Mouse (Mus musculus) left cerebral cortex, adult 8-10 months (tissue): ENCODE measurements around the gene Tmtc1. TPM values are rescaled to one million over a fixed set of nuclear protein-coding genes. Genes with fewer than 3 reads are reported as not detected.

Experiments
- DNase-seq, 2 experiments: peaks; one replicate each; pipeline ENCODE4 v3.0.0; 2022; ENCODE audit warnings: low spot score in 2 of 2
- total RNA-seq, 4 experiments: library from RNA; stranded (reverse); gene quantifications; 2 replicates each; pipeline ENCODE4 v1.2.4; 2022

Tmtc1 gene
- total RNA-seq, 4 experiments from 2014 or later = 58.3 to 69.4 (median 60.4) TPM

DNA sequence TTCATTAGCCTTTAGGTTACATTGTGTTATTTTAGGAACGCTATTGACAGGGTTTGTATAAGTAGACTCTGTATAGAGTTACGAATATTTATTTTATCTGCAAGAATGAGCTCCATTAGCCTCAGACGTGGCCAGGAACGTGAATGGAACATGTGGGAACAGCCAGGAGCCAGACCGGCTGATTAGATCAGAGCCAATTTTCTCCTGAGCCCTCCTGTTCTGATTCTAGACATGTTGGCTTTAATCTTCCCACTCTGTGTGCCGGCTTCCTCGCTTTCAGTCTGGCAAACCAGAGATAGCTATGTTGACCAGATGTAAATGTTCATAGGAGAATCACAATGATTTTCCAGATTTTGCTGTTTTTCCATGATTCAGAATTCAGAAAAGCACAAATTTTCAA lies 22.6 kb downstream of the Tmtc1 start:
- no peak for DNase-seq

DNA sequence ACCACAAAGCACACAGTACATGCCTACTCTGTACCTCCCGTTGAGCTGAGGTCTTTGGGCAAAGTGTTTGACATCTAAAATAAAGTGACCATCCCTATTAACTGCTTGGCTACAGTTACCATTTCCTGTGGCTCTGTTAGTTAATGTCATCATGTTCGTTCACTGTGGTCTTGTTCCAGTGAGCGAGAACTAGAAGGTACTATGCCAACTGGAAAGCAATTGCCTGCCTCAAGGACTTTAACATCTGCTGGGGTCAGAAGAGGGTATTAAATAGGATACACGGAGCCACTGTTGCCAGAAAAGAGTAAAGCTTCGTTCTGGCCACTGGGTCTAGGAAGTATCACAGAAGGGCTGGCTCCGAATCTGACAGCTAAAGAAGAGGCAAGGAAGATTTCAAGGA lies 23.8 kb downstream of the Tmtc1 start:
- no peak for DNase-seq

DNA sequence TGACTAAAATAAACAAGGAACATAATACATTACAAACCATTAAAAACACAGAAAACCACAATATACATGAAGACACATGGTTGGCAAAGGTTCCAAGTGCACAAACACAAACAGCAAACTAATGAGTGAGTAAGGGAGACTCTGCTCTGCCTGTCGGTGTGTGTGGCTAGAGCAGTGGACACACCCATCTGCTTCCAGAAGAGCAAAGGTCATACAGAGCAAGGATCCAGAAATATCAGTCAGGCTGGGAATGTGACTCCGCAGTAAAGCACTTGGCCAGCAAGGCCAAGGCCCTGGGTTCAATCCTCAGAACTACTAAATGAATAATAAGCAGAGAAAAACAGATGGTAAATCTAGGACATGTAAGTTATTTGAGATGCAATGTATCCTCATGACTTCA lies 27.6 kb downstream of the Tmtc1 start:
- no peak for DNase-seq

DNA sequence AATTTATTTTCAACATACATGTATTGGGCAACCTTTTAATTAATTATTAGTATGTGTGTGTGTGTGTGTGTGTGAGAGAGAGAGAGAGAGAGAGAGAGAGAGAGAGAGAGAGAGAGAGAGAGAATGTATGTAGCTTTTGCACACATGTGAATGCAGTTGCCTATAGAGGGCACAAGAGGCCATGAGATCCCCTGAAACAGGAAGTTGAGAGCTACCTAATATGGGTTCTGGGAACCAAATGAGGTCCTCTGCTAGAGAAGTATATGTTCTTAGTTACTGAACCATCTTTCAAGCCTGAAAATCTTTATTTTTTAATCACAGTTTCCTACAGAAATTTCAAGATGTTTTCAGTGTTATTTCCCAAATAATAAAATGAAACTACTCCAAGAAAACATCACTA lies 30.6 kb downstream of the Tmtc1 start:
- DNase-seq = no peak

DNA sequence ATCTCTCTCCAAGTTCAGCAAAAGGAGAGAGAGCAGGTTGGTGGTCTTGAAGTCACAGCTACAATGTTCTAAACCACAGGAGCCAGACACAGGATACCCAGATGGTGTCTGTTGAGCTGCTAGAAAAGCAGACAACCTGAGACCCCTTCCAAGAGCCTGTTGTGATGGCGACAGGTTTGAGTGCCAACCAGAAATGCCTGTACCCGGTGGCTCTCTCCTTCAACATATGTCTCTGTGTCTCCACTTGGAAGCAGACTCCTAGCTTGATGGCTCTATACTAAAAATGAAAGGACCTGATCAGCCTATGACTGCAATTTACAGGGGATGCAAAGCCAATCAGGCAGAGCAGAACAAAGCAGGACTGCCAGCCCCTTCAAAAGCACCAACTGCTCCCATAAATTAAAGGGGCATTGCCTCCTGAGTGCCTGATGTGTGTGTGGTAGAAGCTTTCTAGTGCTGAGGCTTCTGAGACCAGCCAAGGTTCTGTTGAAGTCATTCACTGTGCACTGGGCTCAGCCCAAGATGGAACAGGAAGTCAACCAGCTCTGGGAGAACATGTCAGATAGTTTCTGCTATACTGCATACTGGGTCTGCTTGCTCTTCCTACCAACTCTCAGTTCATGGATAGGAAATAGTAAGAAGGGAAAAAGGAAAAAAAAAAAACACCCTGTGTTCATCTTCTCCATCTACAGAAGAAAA lies 37.2 kb downstream of the Tmtc1 start:
- no peak for DNase-seq

DNA sequence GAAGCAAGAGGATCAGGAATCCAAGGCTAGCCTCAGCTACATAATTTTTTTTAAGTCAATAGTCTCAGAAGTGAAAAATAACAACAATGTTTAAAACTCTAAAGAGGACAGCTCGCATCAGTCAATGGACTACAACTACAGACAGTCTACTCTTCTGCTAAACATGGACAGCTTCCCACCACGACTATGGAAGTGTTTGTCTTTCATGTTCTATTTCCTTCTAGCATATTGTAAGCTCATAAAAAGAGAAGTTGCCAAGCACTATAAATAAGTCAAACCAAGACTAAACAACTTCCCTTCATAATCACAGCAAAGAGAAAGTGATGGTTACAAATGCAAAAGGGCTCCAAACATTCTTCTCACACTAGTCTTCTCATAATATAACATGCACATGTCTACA lies 38.6 kb downstream of the Tmtc1 start:
- DNase-seq = no peak

DNA sequence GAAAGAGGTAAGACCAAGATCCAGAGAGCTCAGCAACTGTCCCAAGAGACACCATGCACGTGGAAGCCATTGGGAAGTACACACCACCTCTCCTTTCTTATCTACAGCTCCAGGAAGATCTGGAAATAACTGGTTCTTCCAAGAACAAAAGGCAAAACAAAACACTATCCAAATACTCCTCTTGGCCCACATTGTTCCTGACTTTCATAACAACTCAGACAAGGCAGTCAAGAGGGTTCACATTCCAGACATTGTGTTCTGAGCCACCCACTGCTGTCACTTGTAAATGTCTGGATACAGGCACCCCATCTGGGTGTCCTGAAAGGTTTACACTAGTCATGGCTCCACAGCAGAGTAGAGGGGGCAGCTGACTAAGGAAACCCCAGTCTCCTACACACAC lies 39.7 kb downstream of the Tmtc1 start:
- no peak for DNase-seq

DNA sequence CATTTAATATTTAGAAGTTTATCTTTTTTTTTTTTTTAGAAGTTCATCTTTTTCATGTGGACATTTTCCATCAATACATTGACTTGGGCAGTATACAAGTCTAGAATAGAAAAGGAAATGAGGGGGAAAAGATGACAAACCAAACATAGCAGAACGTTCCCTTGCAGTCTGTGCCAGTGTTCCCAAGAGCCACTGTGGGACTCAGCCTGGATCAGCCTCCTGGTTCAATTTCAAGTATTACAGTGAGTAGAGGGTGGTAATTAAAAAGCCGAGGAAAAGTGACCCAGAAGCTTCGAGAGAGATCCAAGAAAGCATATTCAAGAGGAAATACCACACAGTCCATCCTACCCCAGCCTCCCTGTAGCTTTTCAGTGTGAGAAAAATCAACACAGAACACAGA lies 40.4 kb downstream of the Tmtc1 start:
- DNase-seq = no peak

DNA sequence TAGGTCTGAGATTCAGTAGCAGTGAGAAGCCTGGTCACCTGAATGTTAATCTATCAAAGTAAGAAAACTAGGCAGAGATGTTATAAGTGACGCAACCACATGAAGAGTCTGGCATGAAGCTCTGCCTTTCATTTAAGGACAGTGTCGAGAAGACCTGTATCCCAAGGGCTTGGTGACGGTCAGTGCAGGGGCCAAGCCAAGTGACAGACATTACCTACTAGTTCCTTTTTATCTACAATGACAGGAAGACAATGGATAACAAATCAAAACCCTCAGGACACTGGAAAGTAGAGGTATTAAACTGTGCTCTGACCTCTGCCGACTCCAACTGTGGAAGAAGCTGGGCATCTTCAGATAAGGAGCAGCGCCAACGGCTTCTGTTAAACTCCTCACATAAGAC lies 43.2 kb downstream of the Tmtc1 start:
- DNase-seq = no peak

DNA sequence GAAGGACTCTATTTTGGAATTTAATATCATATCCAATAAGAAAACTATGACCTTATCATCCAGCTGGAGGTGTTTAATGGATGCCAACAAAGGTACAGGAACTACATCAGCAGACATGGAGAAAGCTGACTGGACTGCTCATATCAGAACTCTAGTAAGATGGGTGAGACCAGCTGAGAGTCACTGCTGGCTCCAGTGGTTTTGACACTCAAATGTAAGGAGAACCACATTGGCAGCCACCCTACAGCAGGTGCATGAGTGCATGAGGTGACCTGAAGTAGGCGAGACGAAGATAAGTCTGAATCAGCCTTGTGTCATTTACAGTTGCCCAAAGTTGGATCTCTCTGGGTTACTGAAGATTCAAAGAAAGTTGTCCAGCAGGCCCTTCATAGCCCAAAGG lies 44.6 kb downstream of the Tmtc1 start:
- no peak for DNase-seq

DNA sequence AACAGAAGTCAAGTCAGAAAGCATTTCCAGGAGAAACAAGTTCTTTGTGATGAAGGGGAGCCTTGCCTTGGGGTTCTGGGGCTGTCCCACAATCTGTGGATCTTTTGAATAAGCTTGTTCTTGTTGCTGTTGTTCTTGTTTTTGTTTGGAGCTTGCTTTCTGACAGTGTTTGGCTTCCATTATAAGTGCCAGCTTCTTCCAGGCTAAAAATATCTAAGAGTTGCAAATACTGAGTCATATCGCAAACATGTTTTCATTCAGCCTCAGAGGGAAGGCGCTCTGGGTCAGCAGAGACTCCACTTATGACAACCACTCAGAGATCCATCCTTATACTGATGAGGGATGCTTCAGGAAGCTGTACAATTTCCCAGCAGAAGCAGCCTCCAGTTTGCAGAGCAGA lies 45.3 kb downstream of the Tmtc1 start:
- no peak for DNase-seq

DNA sequence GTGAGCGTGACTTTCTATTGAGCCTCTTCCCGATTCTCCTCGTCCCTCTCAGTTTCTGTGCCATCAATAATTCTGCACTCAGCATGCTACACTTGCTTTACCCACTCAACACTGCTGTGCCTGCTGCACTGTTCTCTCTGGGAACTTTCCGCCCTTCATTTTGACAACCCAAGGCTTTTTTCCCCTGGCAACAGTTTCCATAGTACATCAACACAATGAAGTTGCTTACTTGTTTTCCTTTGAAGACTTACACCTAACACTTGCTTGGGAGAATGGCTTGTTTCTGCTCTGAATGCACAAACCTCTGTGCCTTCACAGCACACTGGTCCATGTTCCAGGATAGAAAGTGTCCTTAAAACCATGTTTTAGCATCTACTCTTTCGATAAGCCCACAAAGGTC lies 46.9 kb downstream of the Tmtc1 start:
- DNase-seq = no peak

DNA sequence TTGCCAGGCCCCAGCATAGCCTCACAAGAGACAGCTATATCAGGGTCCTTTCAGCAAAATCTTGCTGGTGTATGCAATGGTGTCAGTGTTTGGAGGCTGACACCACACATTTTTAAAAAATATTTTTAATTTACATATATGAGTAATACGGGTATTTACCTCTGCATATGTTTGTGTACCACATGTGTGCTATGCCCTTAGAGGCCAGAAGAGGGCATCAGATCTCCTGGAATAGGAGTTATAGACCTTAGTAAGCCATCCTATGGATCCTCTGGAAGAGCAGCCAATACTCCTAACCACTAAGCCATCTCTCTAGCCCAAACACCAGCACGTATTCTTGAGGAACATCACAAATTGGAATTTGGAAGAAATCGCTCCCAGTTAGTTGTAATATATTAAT lies 48.9 kb downstream of the Tmtc1 start:
- DNase-seq = no peak

DNA sequence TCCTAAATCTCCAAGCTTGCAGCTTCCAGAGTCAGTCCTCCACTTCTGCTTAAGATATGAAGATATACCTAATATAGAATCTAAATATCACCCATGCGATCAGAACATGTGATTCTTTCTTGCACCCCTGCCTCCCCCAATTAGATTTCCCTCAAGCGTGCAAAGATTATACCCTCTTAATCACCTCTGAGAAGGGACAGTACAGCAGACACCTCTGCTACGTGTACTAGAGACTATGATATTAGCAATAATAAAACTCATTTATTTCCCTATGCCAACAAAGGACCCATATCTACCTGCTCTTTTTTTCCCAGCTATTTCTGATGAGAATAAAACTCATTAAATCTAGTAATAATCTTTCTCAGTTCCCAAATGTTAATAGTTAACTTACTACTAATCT lies 49.9 kb downstream of the Tmtc1 start:
- DNase-seq = no peak

DNA sequence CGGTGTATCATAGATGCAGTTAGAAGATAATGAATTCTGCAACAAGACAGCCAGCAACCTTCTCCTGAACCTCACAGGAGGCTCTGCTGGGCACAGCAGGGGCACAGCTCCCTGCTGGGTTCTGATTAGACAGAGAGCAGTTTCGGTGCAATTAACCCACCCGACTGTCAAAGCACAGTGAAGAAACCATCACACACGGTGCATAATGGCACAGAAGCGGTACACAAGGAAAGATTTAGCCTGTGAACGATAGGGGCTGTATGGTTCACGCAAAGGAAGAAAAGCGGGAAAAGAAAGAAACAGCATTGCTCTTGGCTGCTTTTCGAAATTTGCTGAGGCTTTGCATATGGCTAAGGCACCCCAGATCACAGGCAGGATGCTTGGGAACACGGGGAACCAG lies 52.0 kb downstream of the Tmtc1 start:
- DNase-seq = no peak

DNA sequence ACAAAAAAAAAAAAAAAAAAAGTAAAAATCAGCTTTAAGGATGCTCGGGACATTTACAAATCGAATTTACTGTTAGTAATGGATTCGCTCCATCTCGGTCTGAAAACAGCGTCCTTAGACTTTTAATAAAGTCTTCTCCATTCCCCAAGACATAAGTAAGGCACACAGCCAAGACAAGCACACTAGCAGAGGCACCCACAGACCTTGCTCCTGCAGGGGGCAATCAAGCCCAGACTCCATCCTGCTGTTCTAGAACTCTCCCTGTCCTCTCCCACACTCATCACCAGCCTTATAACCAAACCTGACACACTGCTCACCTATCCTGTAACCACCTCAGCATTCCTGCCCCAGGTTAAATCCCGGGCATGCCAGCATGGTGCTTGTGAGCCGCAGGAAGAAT lies 52.9 kb downstream of the Tmtc1 start:
- DNase-seq = no peak

DNA sequence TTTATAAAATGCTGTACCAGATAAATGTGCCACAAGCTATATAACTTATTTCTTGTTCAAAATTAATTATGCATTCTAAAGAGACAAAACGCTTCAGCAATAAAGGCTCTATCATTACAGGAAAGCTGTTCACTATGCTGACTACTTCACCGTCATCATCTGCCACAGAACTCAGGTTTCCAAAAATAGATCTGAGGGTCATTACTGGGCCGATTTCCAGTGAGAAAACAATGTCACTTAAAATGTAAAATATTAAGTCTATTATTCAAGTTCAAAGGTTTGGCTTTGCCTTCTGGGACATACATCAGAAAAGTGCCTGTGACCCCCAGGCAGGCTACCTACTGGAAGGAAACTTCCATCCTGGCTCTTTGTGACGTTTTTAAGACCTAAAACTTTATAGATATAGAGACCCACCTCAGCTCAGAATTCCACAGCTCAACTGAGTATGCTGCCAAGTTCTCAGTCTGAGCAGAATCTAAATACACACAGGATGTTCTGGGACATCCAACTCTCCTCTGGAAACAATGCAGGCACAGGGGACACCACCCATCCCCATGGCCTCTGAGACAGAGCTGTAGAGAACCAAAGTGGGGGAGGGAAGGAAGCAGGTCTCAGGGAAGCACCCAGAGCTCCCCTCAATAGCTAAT lies 53.4 kb downstream of the Tmtc1 start:
- no peak for DNase-seq

DNA sequence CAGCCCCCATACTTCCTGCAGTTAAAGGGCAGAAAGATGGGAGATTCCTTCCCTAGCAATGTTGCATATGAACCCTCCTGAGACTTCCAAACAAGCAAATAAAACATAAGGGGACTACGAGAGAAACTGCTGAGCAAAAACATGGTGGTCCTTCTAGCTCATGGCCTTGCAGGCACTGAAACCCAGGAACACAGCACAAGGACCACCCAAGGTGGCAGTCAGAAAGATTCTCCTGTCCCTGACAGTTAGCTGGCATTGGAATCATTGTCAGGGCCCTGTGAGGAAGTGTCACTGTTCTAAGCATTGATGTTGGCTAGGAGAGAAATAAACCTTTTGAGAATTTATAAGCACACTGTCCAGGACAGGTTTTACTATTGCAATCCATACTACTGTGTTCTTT lies 56.2 kb downstream of the Tmtc1 start:
- no peak for DNase-seq

DNA sequence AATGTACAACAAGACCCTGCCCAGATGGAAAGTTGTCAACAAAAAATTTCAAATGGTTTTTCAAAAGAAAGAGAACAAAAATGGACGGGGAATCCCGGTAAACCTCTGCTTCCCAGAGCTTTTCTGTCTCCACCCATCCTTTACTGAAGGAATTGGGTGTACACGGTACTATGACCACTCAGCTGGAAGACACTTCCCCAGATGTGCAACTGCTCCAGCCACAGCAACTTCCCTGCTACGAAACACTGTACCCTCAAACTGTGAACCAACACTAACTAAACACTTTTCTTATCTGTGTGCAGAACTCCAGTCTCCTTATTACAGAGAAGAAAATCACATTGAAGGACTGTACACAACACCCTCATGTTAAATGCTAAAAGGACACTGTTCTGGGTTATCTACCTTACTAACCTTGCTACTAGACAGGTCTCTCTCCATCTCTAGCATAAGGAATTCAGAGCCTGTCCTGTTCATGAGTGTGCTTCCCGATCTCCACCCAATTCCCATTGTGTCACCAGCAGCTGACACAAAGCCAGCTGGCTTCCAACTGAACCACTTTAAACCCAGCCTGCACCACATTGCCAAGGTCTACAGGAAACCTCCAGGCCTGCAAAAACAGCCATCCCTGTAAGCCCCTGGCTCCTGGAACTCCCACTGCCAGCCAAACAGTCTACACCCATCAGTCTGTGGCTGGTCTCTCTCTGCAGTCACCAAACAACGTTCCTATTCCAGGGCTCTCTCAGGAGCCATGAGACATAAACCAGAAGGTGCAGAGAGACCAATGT lies 59.9 kb downstream of the Tmtc1 start:
- DNase-seq = no peak

DNA sequence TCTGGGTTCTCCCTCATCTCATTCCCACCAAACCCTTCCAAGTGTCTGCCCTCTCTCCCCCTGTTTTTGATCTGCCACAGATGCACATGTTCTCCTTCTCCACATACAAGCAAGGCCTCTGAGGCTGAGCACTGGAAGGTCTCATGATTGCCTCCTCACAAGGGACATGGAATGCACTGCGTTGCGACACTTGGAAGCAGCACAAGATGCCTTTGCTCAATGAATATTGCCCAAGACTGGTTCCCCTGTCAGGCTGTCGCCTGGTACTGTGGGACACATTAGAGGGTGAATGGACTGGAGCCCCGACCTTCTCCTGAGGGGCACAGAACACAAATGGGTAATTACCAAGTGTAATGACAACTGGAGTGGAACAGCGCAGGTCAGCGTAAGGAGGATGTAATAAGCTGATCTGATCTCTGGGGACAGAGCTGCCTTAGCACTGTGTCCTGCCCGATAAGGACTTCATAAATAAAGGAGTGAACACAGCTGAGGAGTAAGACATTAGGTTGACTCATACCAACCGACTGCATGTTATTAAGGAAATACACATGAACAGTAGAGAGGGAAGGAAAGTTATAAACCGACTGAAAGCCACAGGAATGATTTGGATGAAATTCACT lies 62.9 kb downstream of the Tmtc1 start:
- DNase-seq = no peak

DNA sequence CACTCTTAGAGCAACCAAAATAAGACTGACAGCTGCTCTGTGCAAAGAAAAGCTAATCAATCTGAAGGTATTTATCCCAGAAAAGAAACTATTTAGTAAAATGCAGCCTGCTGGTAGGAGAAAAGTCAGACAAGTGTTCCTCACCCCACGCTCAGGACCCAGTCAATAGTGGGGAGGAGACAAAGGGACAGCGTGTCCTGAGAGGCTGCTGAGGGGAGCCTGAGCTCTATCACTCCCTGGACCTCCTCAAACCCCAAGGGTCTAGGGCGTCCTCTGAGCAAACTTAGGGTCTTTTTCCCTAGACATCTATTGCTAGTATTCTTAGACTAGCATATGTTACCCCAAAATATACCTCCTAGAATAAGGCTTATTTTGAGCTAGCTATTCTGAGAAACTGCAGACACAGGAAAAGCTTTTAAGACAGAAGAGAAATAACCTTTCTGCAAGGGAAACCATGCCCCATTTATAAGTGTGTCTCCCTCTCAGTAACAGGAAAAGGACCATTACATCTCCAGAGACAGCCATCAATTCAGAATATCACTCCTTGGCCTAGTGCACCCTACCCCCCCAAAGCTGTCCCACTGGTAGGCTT lies 68.5 kb downstream of the Tmtc1 start:
- DNase-seq = no peak

DNA sequence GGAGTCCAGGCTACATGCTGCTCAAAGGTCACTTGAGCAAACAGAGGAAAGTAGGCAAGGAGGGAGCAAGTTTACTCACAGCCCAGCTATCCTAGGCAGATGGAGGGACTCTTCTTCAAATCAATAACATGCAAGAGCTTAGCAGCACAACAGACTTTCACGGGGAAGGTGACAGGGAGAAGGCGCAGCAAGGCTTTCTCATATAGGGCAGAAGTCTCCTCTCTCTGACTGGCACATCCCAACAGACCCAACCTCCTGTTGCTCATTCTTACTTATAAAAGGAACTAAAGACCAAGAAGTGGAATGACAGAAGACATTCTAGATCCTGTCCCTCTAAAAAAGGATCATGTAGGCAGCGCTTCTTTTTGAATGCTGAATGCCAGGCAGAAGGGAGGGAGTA lies 69.2 kb downstream of the Tmtc1 start:
- DNase-seq = no peak
